Mouse (Mus musculus): Measurements from ENCODE around the gene Trnp1.

GRCm38 (mm10) chr4:133497461-133498159, 740 bp downstream of the Trnp1 start:
- TF ChIP-seq CTCF (IDR thresholded peaks at IDR 0.05 in 2 of 3, conservative IDR thresholded peaks at IDR 0.05 in 1 of 3; ENCODE audit: control insufficient read depth in 1 of 3, insufficient read depth in 1 of 3, low read depth in 2 of 3, low read length in 3 of 3, poor library complexity in 1 of 3, severe bottlenecking in 1 of 3) = no peak
- no peak for TF ChIP-seq MXI1 (IDR thresholded peaks at IDR 0.05; ENCODE audit: low read depth, low read length)
- TF ChIP-seq EP300 (IDR thresholded peaks at IDR 0.05; ENCODE audit: low read depth in 1 of 2, low read length in 2 of 2) = no peak
- TF ChIP-seq POLR2A (IDR thresholded peaks at IDR 0.05; ENCODE audit: control insufficient read depth in 1 of 2, insufficient read depth in 1 of 2, low read depth in 1 of 2, low read length in 2 of 2, poor library complexity in 1 of 2) = no peak
- no peak for TF ChIP-seq USF2 (IDR thresholded peaks at IDR 0.05; ENCODE audit: borderline replicate concordance in 1 of 2, insufficient read depth in 1 of 2, low read depth in 1 of 2, low read length in 2 of 2)
- no peak for TF ChIP-seq ZKSCAN1 (IDR thresholded peaks at IDR 0.05; ENCODE audit: low read depth, low read length)
- TF ChIP-seq ELF1 (IDR thresholded peaks at IDR 0.05; ENCODE audit: low read depth, low read length) = no peak
- TF ChIP-seq GATA1 (IDR thresholded peaks at IDR 0.05; ENCODE audit: low read depth, low read length) = no peak
- no peak for TF ChIP-seq TCF12 (IDR thresholded peaks at IDR 0.05; ENCODE audit: low read depth, low read length)
- no peak for TF ChIP-seq CHD1 (IDR thresholded peaks at IDR 0.05; ENCODE audit: low read depth, low read length)

Data from MEL (cell line).